Mouse (Mus musculus): ENCODE measurements around the gene Hoxb6.

The Hoxb6 gene

DNA sequence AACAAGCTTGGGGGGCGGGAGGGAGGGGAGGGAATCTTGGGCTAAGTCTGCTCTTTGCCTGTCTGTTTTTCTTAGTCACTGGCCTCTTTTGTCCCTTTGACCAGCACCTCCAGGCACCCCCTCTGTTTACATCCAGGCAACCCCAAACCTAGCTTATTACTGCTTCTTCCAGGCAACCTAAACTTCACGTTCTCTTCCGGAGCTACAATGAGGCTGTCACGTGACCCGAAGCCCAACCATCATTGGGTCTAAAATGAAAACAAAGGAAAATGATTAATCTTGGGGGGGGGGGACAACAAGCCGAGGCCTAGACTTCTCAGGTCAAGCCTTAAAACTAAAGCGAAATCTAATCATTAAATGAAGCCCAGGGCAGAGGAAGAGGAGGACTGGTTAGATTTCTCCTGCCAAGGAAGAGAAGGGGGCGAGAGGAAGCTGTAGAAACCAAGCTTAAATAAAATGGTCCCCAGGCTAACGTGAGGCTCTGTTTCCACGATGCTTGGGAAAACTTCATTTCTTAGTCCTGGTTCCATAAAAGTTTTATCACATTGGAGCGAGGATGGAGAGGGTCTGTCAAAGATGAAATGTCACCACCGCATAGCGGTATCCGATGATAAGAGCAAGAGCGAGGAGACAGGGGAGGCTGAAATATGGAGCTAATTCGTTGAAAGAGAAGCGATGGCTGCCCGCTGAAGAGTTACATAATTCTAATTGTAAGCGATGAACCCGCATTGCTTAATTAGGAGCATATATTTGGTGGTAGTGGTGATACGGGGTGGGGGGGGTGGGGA lies 56.1 kb downstream of the Hoxb6 start:
- no peak for ATAC-seq (ENCODE audit: insufficient number of reproducible peaks, low FRiP score, low TSS enrichment)

DNA sequence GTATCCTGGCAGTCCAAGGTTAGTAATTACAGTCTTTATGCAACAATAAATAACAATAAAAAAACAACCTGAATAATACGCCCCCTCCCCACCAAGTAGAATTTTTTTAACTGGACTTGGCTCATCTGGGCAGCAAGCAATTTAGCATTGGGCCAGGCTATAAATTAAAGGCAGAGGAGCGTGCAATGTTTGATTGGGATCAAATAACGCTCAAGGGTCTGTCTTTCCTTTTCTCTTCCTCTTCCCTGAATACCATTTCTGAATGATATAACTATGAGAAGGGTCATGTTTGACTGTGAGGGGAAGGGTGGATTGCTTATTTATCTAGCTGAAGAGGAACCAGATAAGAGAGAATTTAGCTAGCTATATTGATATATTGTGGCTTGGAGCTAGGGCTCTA lies 56.7 kb downstream of the Hoxb6 start:
- ATAC-seq (ENCODE audit: insufficient number of reproducible peaks, low FRiP score, low TSS enrichment), result no peak

DNA sequence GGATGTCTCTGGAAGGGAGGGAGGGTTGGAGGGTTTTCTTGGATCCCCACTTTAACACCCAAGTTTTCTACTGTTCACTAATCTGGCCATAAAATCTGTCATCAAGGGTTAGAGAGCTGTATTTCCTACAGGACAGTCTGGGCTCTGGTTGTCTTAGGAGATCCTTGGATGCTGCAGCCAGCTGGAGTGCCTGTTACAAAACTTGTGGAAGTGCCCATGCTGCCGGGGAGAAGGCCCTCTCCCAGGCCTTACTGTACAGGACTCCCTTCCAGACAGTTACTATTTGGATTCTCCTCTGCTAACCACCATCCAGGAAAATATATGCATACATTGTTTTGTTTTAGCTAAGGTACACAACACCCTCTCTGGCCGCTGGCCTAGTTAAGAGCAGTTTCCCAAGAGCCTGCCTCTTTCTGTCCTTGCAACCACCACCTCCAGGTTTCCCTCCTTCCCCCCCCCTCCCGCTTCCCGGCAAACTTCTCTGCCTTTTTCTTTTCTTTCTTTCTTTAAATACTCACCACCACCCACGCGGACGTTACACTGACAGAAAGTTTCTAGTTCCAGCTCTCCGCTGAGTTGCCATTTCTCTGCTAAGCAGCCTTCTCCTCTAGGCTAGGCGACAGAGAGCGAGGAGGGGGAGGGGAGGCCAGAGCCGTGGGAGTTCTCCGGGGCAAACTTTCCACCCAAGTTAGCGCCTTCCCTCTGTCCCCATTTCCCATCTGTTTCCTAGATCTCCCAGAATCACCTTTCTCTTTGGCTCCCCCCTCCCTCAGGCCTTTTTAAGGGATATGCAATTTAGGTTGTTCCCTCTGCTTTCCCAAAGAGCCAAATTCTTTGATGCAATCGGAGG lies 57.4 kb downstream of the Hoxb6 start:
- no peak for ATAC-seq (ENCODE audit: insufficient number of reproducible peaks, low FRiP score, low TSS enrichment)

DNA sequence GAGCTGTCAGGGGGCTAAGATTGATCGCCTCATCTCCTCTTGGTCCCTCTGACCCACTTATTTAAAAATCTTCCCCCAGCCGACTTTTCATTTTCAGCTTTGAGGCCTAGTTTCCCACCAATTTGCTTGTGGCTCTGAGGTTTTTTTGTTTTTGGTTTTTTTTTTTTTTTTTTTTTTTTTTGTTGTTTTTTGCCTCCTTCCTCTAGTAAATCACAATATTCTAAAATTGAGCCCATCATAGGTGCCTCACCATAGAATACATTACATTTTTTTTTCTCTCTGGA lies 58.0 kb downstream of the Hoxb6 start, which contains the start of gene Hoxb2:
Gene Hoxb2, plus strand, starts transcription at position 185 of the 284 bp plus-strand sequence.
- no peak for ATAC-seq (ENCODE audit: insufficient number of reproducible peaks, low FRiP score, low TSS enrichment)

DNA sequence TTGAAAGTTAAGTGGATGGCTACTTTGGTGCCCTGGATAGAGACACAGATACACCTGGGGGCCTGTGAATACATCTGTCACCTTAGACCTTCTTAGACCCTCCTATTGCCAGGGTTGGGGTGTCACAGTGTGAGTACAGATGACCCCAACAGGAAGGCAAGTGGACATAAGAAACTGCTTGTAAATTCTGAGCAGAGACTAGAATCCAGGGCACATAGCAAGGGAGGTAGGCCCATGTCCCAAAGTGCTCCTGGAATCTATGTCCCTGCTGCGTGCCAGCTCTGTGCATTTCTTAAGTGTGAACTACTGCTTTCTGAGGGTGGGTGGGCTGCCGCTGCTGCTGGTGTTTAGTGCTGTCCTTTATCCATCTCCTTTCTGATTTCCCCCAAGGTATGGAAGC lies 58.5 kb downstream of the Hoxb6 start:
- no peak for ATAC-seq (ENCODE audit: insufficient number of reproducible peaks, low FRiP score, low TSS enrichment)
